Mouse (Mus musculus) right cerebral cortex, postnatal 36 days (tissue): ENCODE measurements around the gene Sfmbt1.

Experiments
- DNase-seq, 2 experiments: peaks; one replicate each; pipeline ENCODE4 v3.0.0; 2022; ENCODE audit warnings: low spot score in 2 of 2, mixed read lengths in 1 of 2

The Sfmbt1 gene

DNA sequence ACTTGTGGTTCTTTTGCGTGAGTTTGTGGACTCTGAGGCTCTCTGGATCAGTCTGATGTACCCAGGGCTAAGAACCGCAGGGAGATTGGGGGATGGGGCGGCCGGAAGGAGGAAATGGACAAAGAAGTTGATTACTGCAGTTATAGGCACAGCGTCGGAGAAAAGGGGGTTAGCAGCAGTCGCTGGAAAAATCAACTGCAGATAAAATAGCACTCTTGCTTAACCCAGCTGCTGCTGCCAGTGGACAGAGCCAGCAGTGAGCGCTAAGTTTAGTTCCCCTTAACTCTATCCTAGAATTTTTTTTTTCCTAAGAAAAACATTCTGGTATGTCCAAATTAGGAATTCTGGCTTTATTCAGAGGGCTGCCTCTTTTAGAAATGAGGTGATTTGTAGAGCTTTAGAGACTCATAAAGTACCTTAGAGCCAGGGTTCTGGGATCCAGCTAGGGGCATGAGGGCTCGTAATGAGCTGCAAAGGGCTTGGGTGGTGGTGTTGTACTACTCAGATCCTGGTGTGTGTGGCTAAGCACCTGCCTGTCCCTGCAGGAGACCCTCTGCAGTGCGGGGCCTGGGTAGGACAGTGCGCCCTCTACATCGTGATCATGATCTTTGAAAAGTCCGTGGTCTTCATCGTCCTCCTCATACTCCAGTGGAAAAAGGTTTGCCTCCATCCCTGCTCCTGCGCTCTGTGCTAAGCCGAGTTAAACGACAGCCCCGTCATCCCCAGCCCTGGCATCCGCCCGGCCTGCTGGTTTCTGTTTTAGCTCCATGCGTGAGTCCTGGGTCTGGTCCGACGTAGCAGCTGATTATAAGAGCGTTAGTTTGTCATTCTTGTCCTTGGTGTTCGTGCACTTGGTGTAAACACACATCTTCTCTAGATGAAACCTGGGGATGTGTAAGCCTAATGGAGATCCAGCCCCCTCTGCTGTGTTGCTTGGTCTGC is 155.8 kb downstream of the Sfmbt1 start:
- no peak for DNase-seq
